Mouse (Mus musculus): ENCODE results near the gene Cd19.

Cd19 gene

GRCm38 (mm10) chr7:126414725-126415124 is at the start of gene Cd19:
Gene Cd19 (minus strand): TSS chr7:126414889.
- no peak for DNase-seq

GRCm38 (mm10) chr7:126464121-126464520 is 49.4 kb upstream of the Cd19 start:
- no peak for DNase-seq

- no peak for DNase-seq
These were observed 48.9 kb upstream of the Cd19 start for GRCm38 (mm10) chr7:126463547-126463946.

- no peak for DNase-seq
These were observed 48.3 kb upstream of the Cd19 start, which contains the start of gene Atp2a1 for GRCm38 (mm10) chr7:126463004-126463403. Gene Atp2a1 (minus strand): TSS chr7:126463108.

- no peak for DNase-seq
These were observed 46.9 kb upstream of the Cd19 start for GRCm38 (mm10) chr7:126461626-126462025.

- no peak for DNase-seq
These were observed 46.1 kb upstream of the Cd19 start for GRCm38 (mm10) chr7:126460623-126461399.

- no peak for DNase-seq
These were observed 44.3 kb upstream of the Cd19 start for GRCm38 (mm10) chr7:126458844-126459618.

DNA sequence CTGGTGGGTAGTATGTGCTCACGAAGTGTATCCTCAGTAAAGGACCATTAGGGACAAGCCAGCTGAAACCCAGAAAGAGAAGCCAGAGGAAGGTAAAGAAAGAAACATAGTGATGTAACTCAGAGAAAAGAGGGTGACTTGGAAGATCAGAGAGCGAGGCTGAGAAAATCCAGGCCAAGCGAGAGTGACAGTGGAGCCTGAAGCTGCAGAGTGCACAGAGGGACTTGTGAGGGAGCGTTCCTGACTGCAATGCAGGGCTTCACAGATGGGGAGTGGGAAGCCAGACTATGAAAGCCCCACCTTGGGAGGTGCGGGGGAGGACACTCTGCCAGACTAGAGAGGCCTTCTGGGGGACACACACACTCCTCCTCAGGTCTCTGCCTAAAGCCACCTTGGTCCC is 43.5 kb upstream of the Cd19 start:
- DNase-seq, result no peak

- DNase-seq, result no peak
These were observed 41.9 kb upstream of the Cd19 start for GRCm38 (mm10) chr7:126456382-126457266.

DNA sequence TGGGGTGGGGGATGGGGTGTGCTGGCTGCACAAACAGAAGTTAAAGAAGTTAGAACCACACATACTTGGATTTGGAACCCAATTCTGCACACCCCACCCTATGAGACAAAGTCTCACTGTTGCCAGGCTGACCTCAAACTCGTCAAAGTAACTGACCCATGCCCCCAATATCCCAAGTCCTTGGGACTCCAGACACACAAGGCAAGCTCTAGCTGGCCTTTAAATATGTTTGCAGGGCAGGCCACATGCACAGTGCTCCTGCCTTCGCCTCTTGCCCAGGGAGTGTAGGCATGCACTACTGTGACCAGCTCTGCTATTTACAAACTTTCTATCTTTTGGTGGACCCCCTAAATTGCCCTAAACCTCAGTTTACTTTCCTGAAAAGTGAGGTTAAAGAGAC is 40.6 kb upstream of the Cd19 start:
- DNase-seq, result no peak

DNA sequence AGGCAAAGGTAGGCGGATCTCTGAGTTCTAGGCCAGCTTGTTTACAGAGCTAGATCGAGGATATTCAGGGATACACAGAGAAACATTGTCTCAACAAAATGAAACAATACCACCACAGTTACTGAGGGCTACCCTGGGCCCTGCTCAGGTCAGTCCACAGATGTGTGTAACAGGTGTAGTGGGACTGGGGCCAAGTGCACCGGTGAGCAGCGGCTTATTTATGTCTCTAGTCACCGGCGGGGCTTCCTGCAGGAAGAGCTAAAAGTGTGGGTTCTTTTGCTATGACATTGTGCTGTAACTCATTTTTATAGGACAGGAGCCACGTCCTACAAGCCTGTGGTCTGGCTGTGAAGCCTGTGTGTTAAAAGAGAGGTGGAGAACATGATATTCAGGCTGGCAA is 39.2 kb upstream of the Cd19 start:
- DNase-seq, result no peak

DNA sequence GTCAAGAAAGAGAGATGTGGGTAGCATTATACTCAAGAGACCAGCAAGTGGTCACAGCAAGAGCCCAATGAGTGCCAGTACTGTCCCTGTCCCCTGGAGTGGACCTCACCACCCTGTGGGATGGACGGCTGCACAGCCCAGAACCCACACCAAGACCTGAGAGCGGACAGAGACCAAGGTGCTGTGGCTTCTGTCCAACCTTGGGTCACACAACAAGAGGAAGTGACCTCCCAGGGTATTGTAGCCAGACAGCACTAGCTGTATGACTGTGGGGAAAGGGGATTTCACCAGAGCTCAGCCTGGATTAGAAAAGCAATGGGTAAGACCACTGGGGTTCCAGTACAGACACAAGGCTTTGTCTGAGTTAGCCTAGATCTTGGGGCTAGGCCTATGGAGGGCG is 37.6 kb upstream of the Cd19 start:
- DNase-seq, result no peak

DNA sequence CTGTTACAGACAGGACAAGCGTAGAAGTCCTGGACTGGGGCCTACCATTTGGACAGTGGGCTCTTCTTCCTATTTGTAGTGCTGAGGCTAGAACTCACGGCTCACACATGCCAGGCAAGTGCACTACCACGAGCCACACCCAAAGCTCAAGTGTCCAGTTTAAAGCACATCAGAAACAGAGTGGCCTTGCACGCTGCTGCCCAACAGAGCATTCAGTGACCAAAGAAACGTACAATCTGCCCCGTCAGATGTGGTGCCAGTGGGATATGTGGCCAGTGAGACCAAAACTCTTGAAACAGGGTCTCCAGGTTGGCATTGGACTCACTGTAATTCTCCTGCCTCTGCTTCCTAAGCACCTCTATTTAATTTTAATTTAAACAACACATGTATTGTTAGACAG is 36.0 kb upstream of the Cd19 start:
- DNase-seq, result no peak

DNA sequence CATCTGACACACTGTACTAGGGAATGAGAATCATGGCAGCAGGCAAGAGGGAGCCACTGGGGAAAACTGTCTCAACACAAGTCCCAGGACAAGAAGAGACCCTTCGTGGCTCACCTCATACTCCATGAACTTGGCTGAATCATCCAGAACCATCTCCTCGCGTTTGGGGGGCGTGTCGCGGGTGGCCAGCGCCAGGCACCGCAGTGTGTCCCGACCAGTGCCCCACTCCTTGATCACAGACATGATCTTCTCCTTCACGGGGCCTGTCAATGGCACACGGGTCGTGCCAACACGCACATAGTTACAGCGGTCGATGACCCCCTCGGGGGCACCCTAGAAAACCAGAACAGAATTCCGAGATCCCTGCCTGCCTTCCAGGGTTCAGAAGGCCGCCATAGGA is 35.3 kb upstream of the Cd19 start:
- no peak for DNase-seq

- no peak for DNase-seq
These were observed 33.8 kb upstream of the Cd19 start for GRCm38 (mm10) chr7:126448481-126448880.

DNA sequence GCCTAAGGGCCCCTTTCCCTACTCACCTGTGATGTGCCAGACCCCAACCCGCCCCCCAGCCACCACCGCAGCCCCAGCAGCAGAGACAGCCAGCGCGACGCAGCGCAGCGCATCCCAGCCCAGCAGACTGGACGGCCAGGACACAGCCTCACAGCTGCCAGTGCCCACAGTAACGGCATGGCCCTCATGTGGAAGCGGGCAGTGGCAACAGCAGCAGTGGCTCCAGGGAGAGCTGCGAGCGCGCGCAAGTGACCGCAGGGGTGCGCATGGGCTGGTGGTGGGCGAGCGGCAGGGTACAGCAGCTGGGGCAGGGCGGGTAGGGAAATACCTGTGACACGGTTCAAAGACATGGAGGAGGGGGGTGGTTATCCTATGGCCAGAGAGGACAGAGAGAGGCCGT is 31.5 kb upstream of the Cd19 start:
- DNase-seq, result no peak

DNA sequence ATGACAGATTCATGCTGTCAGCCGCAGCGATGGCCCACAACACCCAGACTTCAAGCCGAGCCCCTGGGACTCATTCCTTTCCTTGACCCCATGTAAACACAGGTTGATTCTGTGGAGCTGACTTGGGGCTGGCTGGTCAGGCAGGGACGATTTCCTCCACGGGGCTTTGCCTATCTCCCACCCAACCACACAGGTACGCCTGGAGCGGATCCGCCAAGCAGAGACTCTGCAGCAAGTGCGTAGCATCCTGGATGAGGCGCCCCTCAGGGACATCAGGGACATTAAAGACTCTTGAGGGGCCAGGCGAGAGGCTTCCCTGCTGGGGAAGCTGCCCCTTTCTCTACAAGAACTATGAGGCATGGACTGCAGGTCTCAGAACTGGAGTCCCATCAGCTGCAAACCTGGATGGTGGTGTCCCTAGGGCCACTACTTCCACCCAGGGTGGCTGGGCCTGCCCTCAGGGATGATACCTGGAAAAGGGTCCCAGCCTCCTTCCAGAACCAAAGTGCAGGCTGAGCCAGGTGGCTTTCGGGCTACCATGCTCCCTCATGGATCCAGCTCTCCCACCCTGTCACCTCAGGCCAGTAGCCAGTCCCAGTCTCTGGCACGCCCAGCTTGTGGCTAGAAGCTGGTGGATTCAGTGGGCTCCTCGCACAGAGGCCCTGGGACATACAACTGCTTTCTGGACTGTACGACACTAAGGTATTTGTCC is 30.6 kb upstream of the Cd19 start:
- no peak for DNase-seq

DNA sequence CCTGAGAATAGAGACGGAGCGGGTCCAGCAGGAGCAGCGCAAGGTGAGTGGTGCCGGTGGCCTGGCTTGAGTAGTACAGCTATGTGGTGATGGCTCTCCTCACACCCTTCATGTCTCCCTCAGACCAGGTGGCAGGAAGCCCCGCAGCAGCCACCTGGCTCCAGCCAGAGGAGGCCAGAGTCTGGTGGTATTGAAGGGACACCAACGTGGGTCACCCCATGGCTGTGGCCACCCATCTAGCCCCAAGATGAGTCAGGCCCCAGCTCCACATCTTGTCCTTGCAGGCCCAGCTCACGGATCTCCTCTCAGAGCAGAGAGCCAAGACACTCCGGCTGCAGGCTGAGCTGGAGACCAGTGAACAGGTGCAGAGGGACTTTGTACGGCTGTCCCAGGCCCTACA is 29.8 kb upstream of the Cd19 start:
- DNase-seq, result no peak

DNA sequence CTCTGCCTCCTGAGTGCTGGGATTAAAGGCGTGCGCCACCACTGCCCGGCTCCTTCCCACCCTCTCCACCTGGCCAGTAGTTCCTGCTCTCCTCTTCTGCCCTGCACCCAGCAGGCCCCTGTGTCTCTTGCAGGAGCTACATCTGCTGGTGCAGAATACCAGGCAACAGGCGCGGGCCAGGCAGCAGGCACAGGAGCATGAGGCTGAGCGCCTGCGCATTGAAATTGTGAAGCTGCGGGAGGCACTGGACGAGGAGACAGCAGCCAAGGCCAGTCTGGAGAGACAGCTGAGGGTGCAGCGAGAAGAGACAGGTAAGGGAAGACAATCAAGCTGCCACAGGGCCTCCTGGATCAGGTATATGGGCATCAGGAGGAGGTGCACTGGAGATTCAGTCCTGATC is 29.3 kb upstream of the Cd19 start:
- no peak for DNase-seq

- no peak for DNase-seq
These were observed 25.4 kb upstream of the Cd19 start for GRCm38 (mm10) chr7:126440134-126440533.

DNA sequence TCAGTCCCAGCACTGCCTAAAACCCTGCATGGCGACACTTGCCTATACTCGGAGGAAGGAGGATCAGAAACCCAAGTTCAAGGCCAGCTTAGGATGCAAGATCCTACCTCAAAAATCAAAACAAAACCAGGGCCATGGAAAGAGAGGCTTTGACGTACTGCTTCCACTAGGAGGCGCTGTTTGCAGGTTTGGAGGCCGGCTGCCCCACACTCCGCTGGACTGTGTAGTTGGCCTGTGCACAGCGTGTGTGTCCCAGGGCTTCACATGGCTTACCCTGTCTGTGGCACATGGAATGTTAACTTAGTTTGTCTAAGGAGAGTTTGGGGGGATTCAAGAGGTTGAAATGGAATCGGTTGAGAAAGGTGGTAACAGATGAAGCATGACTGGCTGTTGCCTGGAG is 22.2 kb upstream of the Cd19 start:
- peak; percentile 76 for DNase-seq

DNA sequence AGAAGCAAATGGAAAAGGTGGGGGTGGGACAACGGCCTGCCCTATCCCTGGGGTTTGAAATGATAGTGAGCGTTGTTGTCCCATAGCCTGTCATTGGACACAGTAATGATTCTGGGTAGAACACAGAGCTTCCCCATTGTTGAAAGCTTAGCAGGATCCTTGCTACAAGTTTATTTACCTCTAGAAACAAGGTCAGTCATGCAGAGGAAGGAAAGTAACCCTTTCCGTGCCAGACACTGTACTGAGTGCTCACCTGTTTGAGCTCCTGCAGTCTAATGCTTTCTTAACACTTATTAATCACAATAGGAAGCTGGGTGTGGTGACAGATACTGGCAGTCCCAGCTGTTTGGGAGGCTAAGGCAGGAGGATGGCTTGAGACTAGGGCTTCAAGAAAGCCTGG is 21.1 kb upstream of the Cd19 start:
- no peak for DNase-seq

GRCm38 (mm10) chr7:126434726-126435125 is 20.0 kb upstream of the Cd19 start:
- no peak for DNase-seq

Data from lung, postnatal 14 days (tissue).